Mouse (Mus musculus): ENCODE data around the gene Pmm1. TPM values are rescaled to one million over a fixed set of nuclear protein-coding genes. Genes with fewer than 3 reads are reported as not detected.

The Pmm1 gene
- polyA plus RNA-seq, 1 experiment, result 104 TPM

DNA sequence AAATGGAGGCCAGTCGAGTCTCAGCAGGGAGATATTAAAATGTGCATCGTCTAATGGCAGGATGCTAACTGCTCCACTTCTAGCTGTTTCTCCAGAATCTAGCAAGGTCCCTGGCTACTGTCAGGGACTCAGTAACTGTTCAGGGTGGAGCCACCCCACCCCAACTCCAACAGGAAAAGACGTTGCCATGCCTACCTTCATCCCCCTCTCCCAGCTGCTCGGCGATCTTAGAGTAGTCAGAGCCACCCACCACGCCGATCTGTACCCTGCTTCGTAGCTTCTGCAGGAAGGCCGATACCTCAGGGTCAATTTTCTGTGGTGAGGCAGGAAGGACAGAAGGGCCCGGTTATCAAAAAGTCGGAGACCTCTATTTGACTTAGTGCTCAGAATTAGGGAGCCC is 3.1 kb downstream of the Pmm1 start:
- Histone ChIP-seq H3ac (ENCODE audit: control insufficient read depth, insufficient read length) (no peak overlapping the region), H3K4me2 (ENCODE audit: low read depth) (no peak overlapping the region), H3K79me2 (ENCODE audit: control insufficient read depth, insufficient read depth) (no peaks in the 10 kb centered on the region), H3K27me3 (ENCODE audit: control insufficient read depth, insufficient read depth, insufficient read length) (no peaks in the 10 kb centered on the region), H3K4me3 (no peak overlapping the region), H3K36me3 (ENCODE audit: control insufficient read depth, insufficient read depth) (peaks cover 16% of the 10 kb centered on the region)
- TF ChIP-seq TCF3 (IDR thresholded peaks at IDR 0.05; ENCODE audit: insufficient read length, low read depth) (no peak), USF1 (IDR thresholded peaks at IDR 0.05; ENCODE audit: low read depth) (no peak), MYOD1 (IDR thresholded peaks at IDR 0.05; ENCODE audit: control insufficient read depth in 1 of 3, insufficient read length in 2 of 3, low read depth in 2 of 3) (no peak), E2F4 (IDR thresholded peaks at IDR 0.05; ENCODE audit: insufficient read depth) (no peak), CEBPB (IDR thresholded peaks at IDR 0.05; ENCODE audit: insufficient read depth, poor library complexity, severe bottlenecking) (no peak), REST (IDR thresholded peaks at IDR 0.05; ENCODE audit: insufficient read depth, insufficient read length) (no peak), SRF (IDR thresholded peaks at IDR 0.05; ENCODE audit: control insufficient read depth, insufficient read length, low read depth) (no peak), POLR2A (IDR thresholded peaks at IDR 0.05; ENCODE audit: insufficient read length, low read depth) (no peak), MAX (IDR thresholded peaks at IDR 0.05; ENCODE audit: low read depth) (no peak), POLR2AphosphoS2 (IDR thresholded peaks at IDR 0.05; ENCODE audit: insufficient read length, low read depth) (no peak), TCF12 (IDR thresholded peaks at IDR 0.05; ENCODE audit: insufficient read depth, poor library complexity, severe bottlenecking) (no peak), MYOG (IDR thresholded peaks at IDR 0.05; ENCODE audit: control insufficient read depth in 1 of 3, insufficient read depth in 1 of 3, insufficient read length in 2 of 3, low read depth in 2 of 3) (no peak)

DNA sequence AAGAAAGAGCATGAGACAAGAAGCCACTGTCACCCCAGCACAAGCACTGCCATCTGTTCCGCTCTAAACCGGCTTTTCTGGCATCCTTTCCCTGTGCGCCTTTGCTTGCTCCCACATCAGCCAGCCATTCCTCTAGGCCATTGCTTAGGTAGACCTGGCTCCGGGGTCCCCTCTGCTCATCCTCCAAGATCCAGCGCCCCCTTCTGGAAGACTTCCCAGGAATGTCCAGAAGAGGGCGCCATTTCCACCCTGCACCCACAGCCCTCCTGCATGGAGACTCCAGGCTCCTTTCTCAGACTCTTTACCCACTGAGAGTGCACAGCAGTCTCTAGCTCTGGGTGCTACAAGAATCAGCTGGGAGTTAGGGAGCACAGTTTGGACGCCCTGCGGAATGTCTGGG is 4.3 kb downstream of the Pmm1 start:
- H3K36me3 ChIP-seq (ENCODE audit: control insufficient read depth, insufficient read depth), result peaks cover 16% of the 10 kb centered on the region
- H3K79me2 ChIP-seq (ENCODE audit: control insufficient read depth, insufficient read depth), result no peaks in the 10 kb centered on the region
- TF ChIP-seq REST (IDR thresholded peaks at IDR 0.05; ENCODE audit: insufficient read depth, insufficient read length), result no peak
- TF ChIP-seq MAX (IDR thresholded peaks at IDR 0.05; ENCODE audit: low read depth), result no peak
- TF ChIP-seq POLR2AphosphoS2 (IDR thresholded peaks at IDR 0.05; ENCODE audit: insufficient read length, low read depth), result peak; percentile 21
- no peak overlapping the region for H3K4me3 ChIP-seq
- no peak overlapping the region for H3K4me2 ChIP-seq (ENCODE audit: low read depth)
- no peak overlapping the region for H3ac ChIP-seq (ENCODE audit: control insufficient read depth, insufficient read length)
- H3K27me3 ChIP-seq (ENCODE audit: control insufficient read depth, insufficient read depth, insufficient read length), result no peaks in the 10 kb centered on the region

DNA sequence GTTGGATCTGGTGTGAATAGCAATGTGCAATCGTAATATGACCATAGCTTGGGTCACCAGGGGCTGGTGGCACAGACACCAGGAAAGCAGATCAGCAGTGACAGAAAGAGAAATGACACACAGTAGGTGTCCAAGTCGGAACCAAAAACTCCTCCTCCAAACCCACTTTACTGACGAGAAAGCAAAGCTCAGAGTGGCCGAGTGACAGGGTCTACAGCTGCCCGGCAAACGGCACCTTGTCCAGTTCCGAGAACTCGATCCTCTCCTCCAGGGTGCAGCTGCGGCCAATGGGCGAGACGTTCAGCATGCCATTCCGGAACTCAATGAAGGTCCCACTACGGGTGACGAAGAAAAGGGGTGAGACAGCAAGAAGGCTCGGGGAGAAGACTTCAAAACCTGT is 5.3 kb downstream of the Pmm1 start:
- Histone ChIP-seq H3K27me3 (ENCODE audit: control insufficient read depth, insufficient read depth, insufficient read length) (no peaks in the 10 kb centered on the region), H3K4me2 (ENCODE audit: low read depth) (no peak overlapping the region), H3K79me2 (ENCODE audit: control insufficient read depth, insufficient read depth) (no peaks in the 10 kb centered on the region), H3K36me3 (ENCODE audit: control insufficient read depth, insufficient read depth) (peaks cover 16% of the 10 kb centered on the region), H3ac (ENCODE audit: control insufficient read depth, insufficient read length) (no peak overlapping the region), H3K4me3 (no peak overlapping the region)
- TF ChIP-seq MYOD1 (IDR thresholded peaks at IDR 0.05; ENCODE audit: control insufficient read depth in 1 of 3, insufficient read length in 2 of 3, low read depth in 2 of 3) (no peak), POLR2AphosphoS2 (IDR thresholded peaks at IDR 0.05; ENCODE audit: insufficient read length, low read depth) (peak; percentile 40)

DNA sequence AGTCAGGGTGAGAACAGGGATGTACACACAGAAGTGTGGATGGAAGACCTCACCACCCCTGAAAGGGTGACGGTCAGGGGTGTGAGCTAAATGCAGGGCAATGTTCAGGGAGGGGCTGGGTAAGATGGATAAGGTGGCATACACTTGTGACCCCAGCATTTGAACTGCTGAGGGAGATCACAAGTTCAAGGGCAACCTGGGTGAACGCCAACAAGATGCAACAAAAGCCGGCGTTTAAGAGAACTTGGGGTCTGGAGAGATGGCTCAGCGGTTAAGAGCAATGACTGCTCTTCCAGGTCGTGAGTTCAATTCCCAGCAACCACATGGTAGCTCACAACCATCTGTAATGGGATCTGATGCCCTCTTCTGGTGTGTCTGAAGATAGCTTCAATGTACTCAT is 6.0 kb downstream of the Pmm1 start:
- H3K27me3 ChIP-seq (ENCODE audit: control insufficient read depth, insufficient read depth, insufficient read length), result no peaks in the 10 kb centered on the region
- H3K36me3 ChIP-seq (ENCODE audit: control insufficient read depth, insufficient read depth), result peaks cover 16% of the 10 kb centered on the region
- TF ChIP-seq POLR2AphosphoS2 (IDR thresholded peaks at IDR 0.05; ENCODE audit: insufficient read length, low read depth), result peak; percentile 43
- no peak for TF ChIP-seq SRF (IDR thresholded peaks at IDR 0.05; ENCODE audit: control insufficient read depth, insufficient read length, low read depth)
- no peak overlapping the region for H3K4me2 ChIP-seq (ENCODE audit: low read depth)
- no peaks in the 10 kb centered on the region for H3K79me2 ChIP-seq (ENCODE audit: control insufficient read depth, insufficient read depth)
- H3ac ChIP-seq (ENCODE audit: control insufficient read depth, insufficient read length), result no peak overlapping the region
- H3K4me3 ChIP-seq, result no peak overlapping the region

DNA sequence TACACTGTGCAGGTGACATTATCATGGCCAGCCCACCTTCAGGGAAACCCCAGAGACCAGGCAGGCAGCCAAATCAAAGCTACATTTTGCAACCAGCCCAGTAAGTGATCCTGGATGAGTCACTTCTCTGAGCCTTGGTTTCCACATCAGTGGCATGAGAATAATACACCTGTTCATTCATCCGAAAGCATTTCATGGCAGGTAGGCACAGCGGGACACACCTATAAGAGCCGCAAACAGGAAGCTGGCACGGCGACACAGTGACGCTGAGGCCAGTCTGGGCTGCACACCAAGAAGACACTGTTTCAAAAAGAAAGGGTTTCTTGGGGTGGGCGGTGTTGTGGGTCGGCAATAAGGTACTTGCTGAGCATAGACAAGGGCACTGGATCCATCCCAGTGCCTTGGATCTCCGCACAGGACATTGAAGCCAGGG is 6.6 kb downstream of the Pmm1 start:
- TF ChIP-seq TCF12 (IDR thresholded peaks at IDR 0.05; ENCODE audit: insufficient read depth, poor library complexity, severe bottlenecking) (no peak), POLR2A (IDR thresholded peaks at IDR 0.05; ENCODE audit: insufficient read length, low read depth) (no peak), REST (IDR thresholded peaks at IDR 0.05; ENCODE audit: insufficient read depth, insufficient read length) (no peak), TCF3 (IDR thresholded peaks at IDR 0.05; ENCODE audit: insufficient read length, low read depth) (no peak), POLR2AphosphoS2 (IDR thresholded peaks at IDR 0.05; ENCODE audit: insufficient read length, low read depth) (no peak), E2F4 (IDR thresholded peaks at IDR 0.05; ENCODE audit: insufficient read depth) (no peak), CEBPB (IDR thresholded peaks at IDR 0.05; ENCODE audit: insufficient read depth, poor library complexity, severe bottlenecking) (no peak), USF1 (IDR thresholded peaks at IDR 0.05; ENCODE audit: low read depth) (no peak), MYOG (IDR thresholded peaks at IDR 0.05; ENCODE audit: control insufficient read depth in 1 of 3, insufficient read depth in 1 of 3, insufficient read length in 2 of 3, low read depth in 2 of 3) (no peak), MYOD1 (IDR thresholded peaks at IDR 0.05; ENCODE audit: control insufficient read depth in 1 of 3, insufficient read length in 2 of 3, low read depth in 2 of 3) (no peak), SRF (IDR thresholded peaks at IDR 0.05; ENCODE audit: control insufficient read depth, insufficient read length, low read depth) (no peak), MAX (IDR thresholded peaks at IDR 0.05; ENCODE audit: low read depth) (no peak)
- Histone ChIP-seq H3K36me3 (ENCODE audit: control insufficient read depth, insufficient read depth) (peaks cover 16% of the 10 kb centered on the region), H3K4me2 (ENCODE audit: low read depth) (no peak overlapping the region), H3K79me2 (ENCODE audit: control insufficient read depth, insufficient read depth) (no peaks in the 10 kb centered on the region), H3ac (ENCODE audit: control insufficient read depth, insufficient read length) (no peak overlapping the region), H3K4me3 (no peak overlapping the region), H3K27me3 (ENCODE audit: control insufficient read depth, insufficient read depth, insufficient read length) (no peaks in the 10 kb centered on the region)

Data from myocyte (in vitro differentiated cells).